Mouse (Mus musculus): Measurements from ENCODE around the gene Vmn2r92. TPM values are rescaled to one million over a fixed set of nuclear protein-coding genes. Genes with fewer than 3 reads are reported as not detected.
"Not testable (repeated sequence)": the region's sequence is repeated elsewhere in the genome, so short reads cannot be mapped to it uniquely, and the experiment has no call there.

The Vmn2r92 gene
- polyA plus RNA-seq (2014; fragmentation: Nextera tagmentation; extraction: Ambion mirVana) = not detected in 2 replicates

DNA sequence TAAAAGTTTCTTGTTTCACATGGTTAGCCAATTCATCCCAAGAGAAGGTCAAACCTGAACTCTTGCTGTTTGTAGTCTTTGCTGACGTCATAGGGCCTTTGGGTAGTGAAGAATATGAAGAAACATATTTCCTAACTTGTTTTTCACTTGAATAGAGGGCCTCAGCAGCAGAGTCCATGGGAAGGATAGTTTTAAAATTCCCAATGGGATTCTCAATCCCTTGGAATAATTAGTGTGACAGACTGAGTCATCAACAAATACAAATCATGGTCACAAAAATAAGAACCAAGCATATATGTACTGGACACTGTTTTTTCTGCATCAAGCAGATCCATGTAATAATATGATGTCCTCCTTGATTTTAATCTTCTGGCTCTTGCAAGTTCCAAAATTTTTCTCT, at the start of gene Vmn2r92:
TSS of gene Vmn2r92 (plus strand) at position 301 of the 400 bp plus-strand sequence.
- 63% methylated on average over 1 of the region's 1 CpGs for whole genome bisulfite sequencing

DNA sequence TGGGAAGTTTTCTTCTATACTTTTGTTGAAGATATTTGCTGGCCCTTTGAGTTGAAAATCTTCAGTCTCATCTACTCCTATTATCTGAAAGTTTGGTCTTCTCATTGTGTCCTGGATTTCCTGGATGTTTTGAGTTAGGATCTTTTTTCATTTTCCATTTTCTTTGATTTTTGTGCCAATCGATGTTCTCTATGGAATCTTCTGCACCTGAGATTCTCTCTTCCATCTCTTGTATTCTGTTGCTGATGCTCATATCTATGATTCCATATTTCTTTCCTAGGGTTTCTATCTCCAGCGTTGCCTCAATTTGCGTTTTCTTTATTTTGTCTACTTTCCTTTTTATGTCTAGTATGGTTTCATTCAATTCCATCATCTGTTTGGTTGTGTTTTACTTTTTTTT, 49.4 kb upstream of the Vmn2r92 start:
- 87% methylated on average over 3 of the region's 3 CpGs for WGBS
- peak; percentile 0 for DNase-seq (ENCODE audit: low spot score)
- not testable (repeated sequence) for ATAC-seq; H3K4me1 ChIP-seq (ENCODE audit: control insufficient read depth, insufficient read depth, low read length); H3K9ac ChIP-seq (ENCODE audit: low read length); H3K27ac ChIP-seq (ENCODE audit: low read depth, low read length); H3K9me3 ChIP-seq (replicated peaks; ENCODE audit: control insufficient read depth, low read length); H3K4me2 ChIP-seq (ENCODE audit: low read length); H3K36me3 ChIP-seq (ENCODE audit: control insufficient read depth, insufficient read depth, low read length); H3K27me3 ChIP-seq (replicated peaks; ENCODE audit: control insufficient read depth, insufficient read depth, low read length); H3K4me3 ChIP-seq (ENCODE audit: low read depth, low read length)

More for the DNA sequence above, at the start of gene Vmn2r92:
- H3K27me3 ChIP-seq (replicated peaks; ENCODE audit: control insufficient read depth, insufficient read depth, low read length); H3K4me2 ChIP-seq (ENCODE audit: low read length); ATAC-seq; H3K36me3 ChIP-seq (ENCODE audit: control insufficient read depth, insufficient read depth, low read length); H3K9ac ChIP-seq (ENCODE audit: low read length); DNase-seq (ENCODE audit: low spot score); H3K4me3 ChIP-seq (ENCODE audit: low read depth, low read length); H3K9me3 ChIP-seq (replicated peaks; ENCODE audit: control insufficient read depth, low read length); H3K4me1 ChIP-seq (ENCODE audit: control insufficient read depth, insufficient read depth, low read length); H3K27ac ChIP-seq (ENCODE audit: low read depth, low read length): not testable (repeated sequence)

DNA sequence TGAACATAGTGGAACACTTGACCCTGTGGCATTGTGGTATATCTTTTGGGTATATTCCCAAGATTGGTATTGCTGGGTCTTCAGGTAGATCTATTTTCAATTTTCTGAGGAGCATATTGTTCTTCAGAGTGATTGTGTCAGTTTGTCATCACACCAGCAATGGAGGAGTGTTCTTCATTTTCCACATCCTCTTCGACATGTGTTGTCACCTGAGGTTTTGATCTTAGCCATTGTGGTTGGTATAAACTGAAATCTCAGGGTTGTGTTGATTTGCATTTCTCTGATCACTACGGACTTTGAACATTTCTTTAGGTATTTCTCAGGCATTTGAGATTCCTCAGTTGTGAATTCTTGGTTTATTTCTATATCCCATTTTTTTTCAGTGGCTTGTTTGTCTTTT, 9.5 kb downstream of the Vmn2r92 start:
- not testable (repeated sequence) for H3K27ac ChIP-seq (ENCODE audit: low read depth, low read length); H3K36me3 ChIP-seq (ENCODE audit: control insufficient read depth, insufficient read depth, low read length); ATAC-seq; H3K4me1 ChIP-seq (ENCODE audit: control insufficient read depth, insufficient read depth, low read length); H3K9me3 ChIP-seq (replicated peaks; ENCODE audit: control insufficient read depth, low read length); DNase-seq (ENCODE audit: low spot score); H3K4me3 ChIP-seq (ENCODE audit: low read depth, low read length); H3K4me2 ChIP-seq (ENCODE audit: low read length); H3K9ac ChIP-seq (ENCODE audit: low read length); H3K27me3 ChIP-seq (replicated peaks; ENCODE audit: control insufficient read depth, insufficient read depth, low read length)
- 67% methylated on average over 2 of the region's 2 CpGs for WGBS

DNA sequence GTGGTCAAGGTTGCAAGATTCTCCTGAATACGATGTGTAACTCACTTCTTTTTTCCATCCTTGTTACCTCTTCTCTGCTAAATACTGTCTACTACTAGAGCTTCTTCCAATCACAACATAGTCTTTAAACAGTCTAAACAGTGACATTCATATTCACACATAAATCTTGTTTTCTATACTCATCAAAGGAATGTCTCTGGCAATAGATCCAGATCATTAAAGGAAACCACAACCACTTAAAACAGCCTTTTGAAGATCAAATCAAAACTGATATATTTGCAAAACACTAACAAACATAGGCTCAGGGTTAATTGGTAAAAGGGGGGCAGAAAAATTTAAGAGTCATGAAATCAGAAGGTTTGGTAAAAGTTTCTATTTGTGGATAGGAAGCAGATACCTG, 38.0 kb downstream of the Vmn2r92 start:
- Histone ChIP-seq H3K9me3 (replicated peaks; ENCODE audit: control insufficient read depth, low read length) (no peaks in the 10 kb centered on the region; the same call in 1 of the 2 replicates), H3K4me1 (ENCODE audit: control insufficient read depth, insufficient read depth, low read length) (no peaks in the 10 kb centered on the region), H3K4me2 (ENCODE audit: low read length) (no peak overlapping the region), H3K27ac (ENCODE audit: low read depth, low read length) (no peak overlapping the region), H3K36me3 (ENCODE audit: control insufficient read depth, insufficient read depth, low read length) (no peaks in the 10 kb centered on the region), H3K27me3 (replicated peaks; ENCODE audit: control insufficient read depth, insufficient read depth, low read length) (no peaks in the 10 kb centered on the region), H3K9ac (ENCODE audit: low read length) (no peak overlapping the region), H3K4me3 (ENCODE audit: low read depth, low read length) (no peak overlapping the region)
- WGBS = 88% methylated on average over 1 of the region's 1 CpGs
- no peak for DNase-seq (ENCODE audit: low spot score)
- ATAC-seq = no peak

DNA sequence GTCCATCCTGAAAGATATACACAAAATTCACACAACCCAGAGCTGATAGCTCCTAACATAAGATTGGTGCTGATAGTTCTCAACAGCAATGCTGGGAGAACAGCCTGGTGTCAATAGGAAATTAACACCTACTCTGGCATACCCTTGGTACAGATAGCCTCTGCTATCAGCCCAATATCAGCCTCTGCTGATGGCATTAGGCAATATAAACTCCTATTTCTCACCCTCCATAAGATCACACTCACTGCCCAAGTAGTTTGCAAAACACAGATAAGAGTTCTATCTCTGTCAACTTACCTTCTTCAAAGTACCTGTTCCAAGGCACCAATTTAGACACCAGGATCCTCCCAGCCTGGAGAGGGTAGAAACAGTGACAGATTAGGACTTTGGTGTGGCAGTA, 69.6 kb downstream of the Vmn2r92 start:
- ATAC-seq (no peak), DNase-seq (ENCODE audit: low spot score) (no peak)
- Histone ChIP-seq H3K9ac (ENCODE audit: low read length) (no peak overlapping the region), H3K36me3 (ENCODE audit: control insufficient read depth, insufficient read depth, low read length) (no peaks in the 10 kb centered on the region), H3K4me3 (ENCODE audit: low read depth, low read length) (no peak overlapping the region), H3K27ac (ENCODE audit: low read depth, low read length) (no peak overlapping the region), H3K27me3 (replicated peaks; ENCODE audit: control insufficient read depth, insufficient read depth, low read length) (no peaks in the 10 kb centered on the region), H3K4me1 (ENCODE audit: control insufficient read depth, insufficient read depth, low read length) (no peaks in the 10 kb centered on the region), H3K9me3 (replicated peaks; ENCODE audit: control insufficient read depth, low read length) (0 out of 2 replicates have a peak, but pooled peaks cover 17% of the 10 kb centered on the region), H3K4me2 (ENCODE audit: low read length) (no peak overlapping the region)

DNA sequence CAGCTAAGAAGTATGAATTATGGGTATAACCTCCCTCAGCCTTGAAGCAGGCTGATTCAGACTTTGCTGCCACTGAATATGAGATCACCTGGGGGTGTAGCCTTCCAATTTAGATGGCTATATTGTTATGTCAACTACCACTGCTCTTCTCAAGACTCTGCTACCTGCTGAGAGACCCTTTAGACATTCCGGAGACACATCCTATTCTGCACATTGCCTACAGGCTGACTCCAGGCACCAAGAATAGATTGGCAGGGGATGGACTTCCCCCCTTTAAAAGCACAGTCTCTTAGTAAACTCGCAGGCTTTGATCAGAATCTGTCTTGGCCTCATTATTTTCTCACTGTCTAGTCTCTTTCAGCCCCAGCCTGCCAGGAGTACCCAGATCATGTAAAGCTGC, 80.3 kb downstream of the Vmn2r92 start:
- Histone ChIP-seq H3K4me1 (ENCODE audit: control insufficient read depth, insufficient read depth, low read length) (no peaks in the 10 kb centered on the region), H3K9ac (ENCODE audit: low read length) (no peak overlapping the region), H3K36me3 (ENCODE audit: control insufficient read depth, insufficient read depth, low read length) (no peaks in the 10 kb centered on the region), H3K27ac (ENCODE audit: low read depth, low read length) (no peak overlapping the region), H3K4me2 (ENCODE audit: low read length) (no peak overlapping the region), H3K27me3 (replicated peaks; ENCODE audit: control insufficient read depth, insufficient read depth, low read length) (no peaks in the 10 kb centered on the region), H3K4me3 (ENCODE audit: low read depth, low read length) (no peak overlapping the region), H3K9me3 (replicated peaks; ENCODE audit: control insufficient read depth, low read length) (no peaks in the 10 kb centered on the region)
- no peak for DNase-seq (ENCODE audit: low spot score)
- 76% methylated on average over 2 of the region's 2 CpGs for WGBS
- no peak for ATAC-seq

DNA sequence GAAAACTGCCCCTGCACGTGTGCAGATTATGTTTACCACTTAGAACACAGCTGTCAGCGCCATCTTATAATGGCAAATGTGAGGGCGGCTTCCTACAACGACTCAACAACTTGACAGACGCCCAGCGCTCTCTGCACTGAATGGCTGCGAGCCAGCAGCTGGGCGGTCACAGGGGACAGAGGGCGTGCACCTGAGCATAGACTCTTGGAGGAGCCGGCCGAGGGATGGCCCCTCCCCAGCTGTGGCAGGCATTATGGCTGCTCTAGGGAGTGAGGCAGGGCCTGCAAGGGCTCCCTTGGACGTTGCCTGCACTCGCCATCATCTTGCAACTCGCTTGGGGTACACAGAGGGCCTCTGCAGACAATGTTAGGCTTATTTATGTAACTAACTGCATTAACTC, 85.2 kb downstream of the Vmn2r92 start:
- 82% methylated on average over 13 of the region's 14 CpGs for whole genome bisulfite sequencing
- no peaks in the 10 kb centered on the region for H3K36me3 ChIP-seq (ENCODE audit: control insufficient read depth, insufficient read depth, low read length)
- no peaks in the 10 kb centered on the region for H3K27me3 ChIP-seq (replicated peaks; ENCODE audit: control insufficient read depth, insufficient read depth, low read length)
- H3K9ac ChIP-seq (ENCODE audit: low read length) = no peak overlapping the region
- 0 out of 2 replicates have a peak, but pooled peaks cover 3% of the 10 kb centered on the region for H3K9me3 ChIP-seq (replicated peaks; ENCODE audit: control insufficient read depth, low read length)
- no peak for DNase-seq (ENCODE audit: low spot score)
- H3K27ac ChIP-seq (ENCODE audit: low read depth, low read length) = no peak overlapping the region
- H3K4me3 ChIP-seq (ENCODE audit: low read depth, low read length) = no peak overlapping the region
- ATAC-seq = no peak
- no peak overlapping the region for H3K4me2 ChIP-seq (ENCODE audit: low read length)
- no peaks in the 10 kb centered on the region for H3K4me1 ChIP-seq (ENCODE audit: control insufficient read depth, insufficient read depth, low read length)

Other genes with a start within 250 kb of the Vmn2r92 start
- gene Fpr-rs4, start 130.2 kb upstream of the Vmn2r92 start, polyA plus RNA-seq (2014; fragmentation: Nextera tagmentation; extraction: Ambion mirVana) = not detected in 2 replicates
- not detected in 2 replicates for gene Vmn2r124, start 102.5 kb upstream of the Vmn2r92 start, polyA plus RNA-seq (2014; fragmentation: Nextera tagmentation; extraction: Ambion mirVana)
- gene Vmn2r91, start 66.9 kb upstream of the Vmn2r92 start, polyA plus RNA-seq (2014; fragmentation: Nextera tagmentation; extraction: Ambion mirVana) = not detected in 2 replicates
- gene Vmn2r94, start 125.9 kb downstream of the Vmn2r92 start, polyA plus RNA-seq (2014; fragmentation: Nextera tagmentation; extraction: Ambion mirVana) = not detected in 2 replicates
- not detected in 2 replicates for gene Vmn2r93, start 146.2 kb downstream of the Vmn2r92 start, polyA plus RNA-seq (2014; fragmentation: Nextera tagmentation; extraction: Ambion mirVana)

Data from forebrain, embryonic 14.5 days (tissue).